Mouse (Mus musculus) liver, postnatal 0 days (tissue): Measurements from ENCODE around the gene Nkd2.

Experiments
- CTCF ChIP-seq: sonication (generic); IDR thresholded peaks from 2 replicates; pipeline ENCODE4 v1.5.1; 2016; ENCODE audit warnings: antibody characterized with exemption, low read depth
- EP300 ChIP-seq: IDR thresholded peaks from 2 replicates; pipeline ENCODE4 v1.6.1; 2016; ENCODE audit warnings: antibody characterized with exemption, low read depth, mild to moderate bottlenecking

GRCm38 (mm10) chr13:73836491-73836890 is 10.9 kb downstream of the Nkd2 start:
- TF ChIP-seq EP300 (no peak), CTCF (no peak)
